In the genomic region with DNA sequence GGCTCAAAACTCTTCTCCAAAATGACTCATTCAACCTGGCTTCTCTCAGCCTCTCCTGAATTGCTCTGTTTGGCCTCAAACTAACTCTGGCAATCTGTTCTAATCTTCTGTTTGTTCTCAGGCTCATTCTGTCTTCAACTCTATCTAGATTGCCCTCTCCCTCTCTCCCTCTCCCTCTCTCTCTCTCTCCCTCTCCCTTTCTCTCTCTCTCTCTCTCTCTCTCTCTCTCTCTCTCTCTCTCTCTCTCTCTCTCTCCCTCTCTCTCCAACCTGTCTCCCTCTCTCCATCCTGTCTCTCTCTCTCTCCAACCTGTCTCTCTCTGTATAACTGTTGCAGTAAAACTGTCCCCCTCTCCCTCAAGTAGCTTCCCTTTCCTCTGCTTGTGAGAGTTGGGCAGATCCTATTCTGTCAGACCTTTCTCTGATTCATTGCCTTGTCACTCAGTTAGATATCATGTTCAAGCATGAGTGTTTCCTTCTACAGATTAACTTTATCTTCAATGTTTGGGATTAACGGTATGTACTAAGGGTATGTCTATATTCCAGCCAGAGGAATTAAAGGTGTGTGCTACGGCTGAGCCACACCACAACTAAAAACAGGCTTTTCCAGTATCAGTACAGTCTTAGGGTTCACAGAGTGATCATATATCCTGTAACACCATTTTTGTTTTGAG, we compare ENCODE assay signal across 1 mouse cellular context.
TF ChIP-seq lines count a peak whose summit lies in the region.

No protein-coding gene starts in this region.

TF ChIP-seq in MEL, 35 proteins besides CTCF, POLR2A, EP300 and RAD21 (continued from another document):
- peak; percentile 71 for TF ChIP-seq TCF12 (IDR thresholded peaks at IDR 0.05; ENCODE audit: low read depth, low read length)
